Mouse (Mus musculus) gastrocnemius, postnatal 14 days (tissue): Measurements from ENCODE around the gene Clec10a. TPM values are rescaled to one million over a fixed set of nuclear protein-coding genes. Genes with fewer than 3 reads are reported as not detected.
"Not testable (repeated sequence)": the region's sequence is repeated elsewhere in the genome, so short reads cannot be mapped to it uniquely, and the experiment has no call there.

Source experiments
- DNase-seq: peaks from one replicate; pipeline ENCODE4 v3.0.0; 2021; ENCODE audit warnings: mixed read lengths
- intact Hi-C: fragments of 180-260 bp; cut with DNase I; formaldehyde crosslinking; loops from one replicate; pipeline ENCODE4 v1.15.1; 2025; ENCODE audit warnings: low total_unique reads
- long read RNA-seq, 2 experiments: library from polyadenylated mRNA; stranded (forward); transcript quantifications; one replicate each; pipeline ENCODE4 v2.0.0; 2021
- total RNA-seq, 2 experiments: library from RNA; stranded (reverse); gene quantifications; 2 replicates each; pipeline ENCODE4 v1.2.3; 2021

The Clec10a gene
- total RNA-seq: 1 to 10 TPM; 1.8 to 3.1 TPM
- long read RNA-seq, experiment 1, partial matches to known transcripts: 0 of 4 reads
- long read RNA-seq, experiment 1, other reads (novel, unspliced or antisense): 0 of 4 reads
- long read RNA-seq, experiment 2, partial matches to known transcripts: 1 of 2 reads
- long read RNA-seq, experiment 2, other reads (novel, unspliced or antisense): 0 of 2 reads

GRCm38 (mm10) chr11:70155897-70156296, at the start of gene Clec10a:
Gene Clec10a, plus strand, starts transcription at chr11:70156197.
- intact Hi-C loops: not testable (repeated sequence)

GRCm38 (mm10) chr11:70107085-70107484, 48.9 kb upstream of the Clec10a start:
- intact Hi-C loops: no loop called here
- DNase-seq: no peak

More at GRCm38 (mm10) chr11:70155897-70156296, at the start of gene Clec10a:
- not testable (repeated sequence) for DNase-seq

GRCm38 (mm10) chr11:70110146-70110545, 45.9 kb upstream of the Clec10a start:
- DNase-seq: no peak
- intact Hi-C loops: no loop called here

DNA sequence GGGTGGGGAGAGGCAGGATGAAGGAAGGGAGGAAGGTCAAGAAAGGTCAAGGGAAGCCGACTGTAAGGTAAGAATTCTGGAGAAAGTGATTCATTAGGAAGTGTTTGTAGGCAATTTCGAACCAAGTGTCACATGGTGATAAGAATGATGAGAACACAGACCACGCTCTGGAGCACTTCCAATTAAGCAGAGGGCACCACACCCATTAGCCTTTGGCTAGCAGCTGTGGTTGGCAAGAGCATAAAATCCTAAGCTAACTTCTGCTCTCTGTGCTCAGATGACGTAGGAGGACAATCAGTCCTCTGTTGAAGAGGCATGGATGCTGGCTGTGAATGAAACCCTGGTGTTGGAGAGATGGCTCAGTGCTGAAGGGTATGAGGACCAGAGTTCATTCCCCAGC, 41.4 kb upstream of the Clec10a start:
- intact Hi-C loops: no loop called here

DNA sequence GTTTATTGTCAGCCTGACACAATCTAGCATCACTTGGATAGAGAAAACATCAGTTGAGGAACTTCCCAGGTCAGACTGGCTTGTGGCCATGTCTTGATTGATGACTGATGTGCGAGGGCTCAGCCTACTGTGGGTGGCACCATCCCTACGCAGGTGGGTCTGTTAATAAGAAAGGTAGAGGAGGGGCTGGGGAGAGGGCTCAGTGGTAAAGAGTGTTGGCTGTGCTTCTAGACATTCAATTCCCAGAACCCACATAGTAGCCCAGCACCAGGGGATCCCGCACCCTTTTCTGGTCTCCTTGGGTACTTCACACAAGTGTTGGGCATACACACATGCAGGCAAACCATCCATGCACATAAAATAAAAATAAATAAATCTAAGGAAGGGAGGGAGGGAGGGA, 40.1 kb upstream of the Clec10a start:
- intact Hi-C loops: no loop called here
- DNase-seq: no peak

More for the DNA sequence above, 41.4 kb upstream of the Clec10a start:
- DNase-seq: no peak

GRCm38 (mm10) chr11:70129926-70130379, 26.0 kb upstream of the Clec10a start, which contains the start of gene Mgl2:
Gene Mgl2, plus strand, starts transcription at chr11:70130329.
- intact Hi-C loops: no loop called here
- DNase-seq: no peak

- DNase-seq, intact Hi-C loops: not testable (repeated sequence)
These were observed 21.0 kb upstream of the Clec10a start for GRCm38 (mm10) chr11:70135001-70135400.

- intact Hi-C loops, DNase-seq: not testable (repeated sequence)
These were observed 20.1 kb upstream of the Clec10a start for GRCm38 (mm10) chr11:70135925-70136324.

- intact Hi-C loops: no loop called here
- no peak for DNase-seq
These were observed 16.8 kb upstream of the Clec10a start for GRCm38 (mm10) chr11:70139171-70139570.

DNA sequence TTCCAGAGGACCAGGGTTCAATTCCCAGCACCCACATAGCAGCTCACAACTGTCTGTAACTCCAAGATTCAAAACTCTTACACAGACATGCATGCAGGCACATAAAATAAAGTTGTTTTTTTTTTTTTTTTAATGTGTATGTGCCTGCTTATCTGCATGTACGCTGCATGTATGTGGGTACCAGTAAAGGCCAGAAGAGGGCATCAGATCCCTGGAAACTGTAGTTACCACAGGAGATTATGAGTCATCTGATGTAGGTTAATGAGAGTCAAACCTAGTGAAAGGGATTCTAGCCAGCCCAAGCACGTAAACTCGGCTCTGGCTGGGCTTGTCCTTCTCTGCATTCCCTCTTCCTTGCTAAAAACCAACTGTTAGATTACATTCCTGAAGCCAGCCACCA, 4.9 kb upstream of the Clec10a start:
- no peak for DNase-seq
- intact Hi-C loops: no loop called here

DNA sequence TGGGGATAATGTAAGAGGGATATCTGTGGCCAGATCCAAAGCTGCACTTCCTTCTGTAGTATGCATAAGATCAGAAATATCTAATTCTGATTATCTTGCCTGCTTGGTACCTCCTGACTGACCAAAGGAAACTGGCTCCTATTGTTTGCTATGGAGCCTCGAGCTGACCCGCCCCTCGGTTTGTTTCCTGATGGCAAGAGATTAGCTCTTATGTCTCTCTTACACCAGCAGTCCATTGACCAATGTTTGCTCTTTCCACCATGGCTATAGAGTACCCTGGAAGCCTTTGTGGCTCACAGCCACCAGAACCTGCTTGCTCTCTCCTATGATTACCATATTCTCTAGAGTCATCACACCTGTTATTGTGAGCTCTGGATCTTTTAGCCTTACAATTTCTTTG, 6.3 kb downstream of the Clec10a start:
- intact Hi-C loops: no loop called here
- no peak for DNase-seq

GRCm38 (mm10) chr11:70165972-70166921, 10.2 kb downstream of the Clec10a start:
- intact Hi-C loops: no loop called here
- DNase-seq: peak; percentile 17

- no peak for DNase-seq
- intact Hi-C loops: no loop called here
These were observed 12.1 kb downstream of the Clec10a start for GRCm38 (mm10) chr11:70168136-70168535.

DNA sequence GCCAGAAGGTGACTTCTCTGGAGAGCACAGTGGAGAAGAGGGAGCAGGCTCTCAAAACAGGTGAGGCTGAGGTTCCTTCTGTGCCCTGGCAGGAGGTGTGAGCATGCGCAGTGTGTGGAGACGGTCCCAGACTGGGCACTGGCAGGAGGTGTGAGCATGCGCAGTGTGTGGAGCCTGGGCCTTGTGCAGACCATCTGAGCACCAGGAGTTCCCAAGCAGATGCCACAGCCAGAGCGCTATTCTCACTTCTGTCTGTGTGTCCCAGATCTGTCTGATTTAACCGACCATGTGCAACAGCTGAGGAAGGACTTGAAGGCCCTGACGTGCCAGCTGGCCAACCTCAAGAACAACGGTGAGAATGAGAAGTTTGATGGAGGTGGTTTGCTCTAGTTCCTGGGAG, 13.5 kb downstream of the Clec10a start:
- intact Hi-C loops, DNase-seq: not testable (repeated sequence)

DNA sequence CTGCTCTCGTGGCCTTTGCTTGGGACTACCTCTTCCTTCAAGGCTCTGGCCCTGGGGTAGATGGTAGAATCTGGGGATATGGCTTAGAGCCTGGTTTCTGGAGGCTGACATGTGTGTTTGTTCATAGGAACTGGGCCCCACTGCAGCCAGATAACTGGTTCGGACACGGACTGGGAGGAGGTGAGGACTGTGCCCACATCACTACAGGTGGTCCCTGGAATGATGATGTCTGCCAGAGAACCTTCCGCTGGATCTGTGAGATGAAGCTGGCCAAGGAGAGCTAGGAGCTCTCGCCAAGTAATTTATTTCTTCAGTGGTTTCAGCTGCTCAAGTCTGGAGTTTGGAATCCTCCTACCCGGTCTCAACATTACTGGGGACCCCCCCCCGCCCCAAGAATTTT, 14.3 kb downstream of the Clec10a start:
- intact Hi-C loops: no loop called here
- DNase-seq: no peak

DNA sequence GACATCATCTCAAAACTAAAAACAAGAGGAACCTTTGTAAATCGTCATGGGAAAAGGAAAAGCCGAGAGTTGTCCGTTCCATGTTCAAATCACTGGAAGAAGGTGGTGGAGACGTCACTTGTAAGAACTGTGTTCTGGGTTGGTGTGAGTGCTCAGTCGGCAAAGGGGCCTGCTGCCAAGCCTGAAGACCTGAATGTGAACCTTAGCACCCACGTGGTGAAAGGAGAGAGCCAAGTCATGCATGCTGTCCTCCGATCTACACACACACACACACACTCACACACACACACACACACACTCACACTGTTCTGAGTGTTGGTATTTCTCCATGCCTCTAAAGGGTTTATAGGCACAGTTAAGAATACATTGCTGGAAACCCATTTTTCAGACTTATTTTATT, 15.2 kb downstream of the Clec10a start:
- no peak for DNase-seq
- intact Hi-C loops: no loop called here

DNA sequence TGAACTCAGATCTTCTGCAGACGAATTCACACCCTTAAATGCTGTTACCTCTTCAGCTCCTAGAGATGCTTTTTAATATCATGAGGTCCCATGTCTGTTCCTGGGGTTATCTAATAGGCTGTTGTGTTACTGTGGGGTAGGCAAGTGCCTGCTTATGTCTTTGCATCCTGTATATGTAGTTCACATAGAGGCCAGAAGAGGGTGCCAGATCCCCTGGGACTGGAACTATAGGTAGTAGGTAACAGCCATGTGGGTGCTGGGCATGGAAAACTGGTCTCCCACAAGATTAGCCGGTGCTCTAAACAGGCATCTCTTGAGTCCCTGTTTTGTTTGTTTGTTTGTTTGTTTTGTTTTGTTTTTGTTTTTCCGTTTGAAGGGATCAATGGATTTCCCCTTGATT, 15.8 kb downstream of the Clec10a start:
- intact Hi-C loops: no loop called here
- no peak for DNase-seq

DNA sequence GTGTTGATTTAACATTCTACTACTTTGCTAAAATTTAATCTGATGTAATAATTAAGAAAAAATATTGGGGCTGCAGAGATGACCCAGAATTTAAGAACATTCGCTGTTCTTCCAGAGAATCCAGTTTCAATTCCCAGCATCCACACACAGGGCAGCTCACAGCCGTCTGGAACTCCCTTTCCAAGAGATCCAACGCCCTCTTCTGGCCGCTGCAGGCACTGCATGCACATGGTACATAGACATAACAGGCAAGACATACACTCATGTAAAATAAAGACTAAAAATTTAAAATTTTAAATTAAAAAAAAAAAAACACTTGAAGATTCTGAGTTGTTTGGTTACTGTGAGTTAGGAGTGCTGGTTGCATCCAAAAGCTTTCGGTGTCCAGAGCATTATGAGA, 16.3 kb downstream of the Clec10a start:
- intact Hi-C loops: no loop called here

GRCm38 (mm10) chr11:70174491-70174890, 18.5 kb downstream of the Clec10a start:
- intact Hi-C loops: no loop called here

More for the DNA sequence above, 16.3 kb downstream of the Clec10a start:
- no peak for DNase-seq

GRCm38 (mm10) chr11:70177647-70178046, 21.6 kb downstream of the Clec10a start:
- intact Hi-C loops: no loop called here
- DNase-seq: no peak

More at GRCm38 (mm10) chr11:70174491-70174890, 18.5 kb downstream of the Clec10a start:
- no peak for DNase-seq
